Mouse (Mus musculus): Measurements from ENCODE around the gene Cyb5rl. TPM values are rescaled to one million over a fixed set of nuclear protein-coding genes. Genes with fewer than 3 reads are reported as not detected.
A peak's percentile ranks its signal among the peaks of the same experiment; 100 is the strongest.

The Cyb5rl gene
- polyA plus RNA-seq, 1 experiment from 2014 or later, result 4.5 TPM

GRCm38 (mm10) chr4:107039270-107039669 is 27.5 kb upstream of the Cyb5rl start:
- H3K4me1 ChIP-seq (replicated peaks), result peaks cover 13% of the 10 kb centered on the region; the same call in 1 of the 2 replicates
- H3K4me3 ChIP-seq, result no peak overlapping the region
- peak; percentile 54 for ATAC-seq (ENCODE audit: low read depth)
- WGBS, result 52% methylated on average over 8 of the region's 8 CpGs
- H3K9me3 ChIP-seq, result no peaks in the 10 kb centered on the region
- H3K9ac ChIP-seq, result no peak overlapping the region
- no peak overlapping the region for H3K4me2 ChIP-seq
- H3K27ac ChIP-seq (replicated peaks), result peak overlapping the region; percentile 52; the same call in 1 of the 2 replicates
- H3K27me3 ChIP-seq, result no peaks in the 10 kb centered on the region
- H3K36me3 ChIP-seq, result peaks cover 91% of the 10 kb centered on the region

DNA sequence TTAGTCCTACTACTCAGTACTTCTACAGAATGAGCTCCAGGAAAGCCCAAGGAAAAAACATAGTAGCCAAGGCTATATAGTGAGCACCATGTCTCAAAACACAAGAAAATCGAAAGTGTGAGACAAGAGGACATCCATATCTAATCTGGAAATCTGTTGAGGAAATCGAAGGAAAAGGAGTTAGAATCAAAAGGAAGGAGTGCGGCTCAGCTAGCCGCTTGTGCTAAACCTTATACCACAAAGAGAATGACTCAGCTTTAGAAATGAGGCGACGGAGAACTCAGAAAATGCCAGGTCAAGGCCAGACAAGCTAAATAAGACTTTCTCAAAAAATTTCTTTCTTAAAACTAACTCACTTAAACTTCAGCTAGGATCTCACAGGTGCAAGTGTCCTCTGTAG is 24.5 kb upstream of the Cyb5rl start:
- Histone ChIP-seq H3K4me2 (no peak overlapping the region), H3K4me3 (no peak overlapping the region), H3K36me3 (peaks cover 91% of the 10 kb centered on the region), H3K27me3 (no peaks in the 10 kb centered on the region), H3K9me3 (no peaks in the 10 kb centered on the region), H3K27ac (replicated peaks) (no peak overlapping the region), H3K4me1 (replicated peaks) (peaks cover 13% of the 10 kb centered on the region; the same call in 1 of the 2 replicates), H3K9ac (no peak overlapping the region)
- 96% methylated on average over 6 of the region's 6 CpGs for WGBS
- ATAC-seq (ENCODE audit: low read depth), result no peak

DNA sequence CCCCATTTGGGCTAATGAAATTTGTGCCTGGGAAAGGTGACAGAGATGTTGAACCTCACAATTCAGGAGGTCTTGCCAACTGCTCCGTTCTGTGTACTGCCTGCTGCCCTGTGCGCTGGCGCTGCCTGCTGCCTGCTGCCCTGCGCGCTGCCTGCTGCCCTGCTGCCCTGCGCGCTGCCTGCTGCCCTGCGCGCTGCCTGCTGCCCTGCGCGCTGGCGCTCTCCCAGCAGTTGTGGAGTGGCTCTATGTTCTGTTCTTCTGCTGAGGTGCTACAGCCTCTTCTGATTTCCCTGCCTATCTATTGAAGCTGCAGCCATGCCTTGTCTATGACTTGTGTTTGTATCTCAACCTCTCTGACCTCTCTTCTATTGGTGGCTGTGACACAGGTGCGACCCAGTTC is 21.6 kb upstream of the Cyb5rl start:
- Histone ChIP-seq H3K9me3 (no peaks in the 10 kb centered on the region), H3K4me2 (no peak overlapping the region), H3K27me3 (no peaks in the 10 kb centered on the region), H3K9ac (no peak overlapping the region), H3K4me3 (no peak overlapping the region), H3K4me1 (replicated peaks) (no peaks in the 10 kb centered on the region), H3K27ac (replicated peaks) (no peak overlapping the region), H3K36me3 (peaks cover 86% of the 10 kb centered on the region)
- WGBS, result 97% methylated on average over 13 of the region's 13 CpGs
- ATAC-seq (ENCODE audit: low read depth), result no peak

- no peaks in the 10 kb centered on the region for H3K9me3 ChIP-seq
- 91% methylated on average over 5 of the region's 5 CpGs for WGBS
- no peak overlapping the region for H3K27ac ChIP-seq (replicated peaks)
- no peak overlapping the region for H3K9ac ChIP-seq
- peaks cover 63% of the 10 kb centered on the region for H3K36me3 ChIP-seq
- no peak overlapping the region for H3K4me2 ChIP-seq
- H3K4me1 ChIP-seq (replicated peaks), result no peaks in the 10 kb centered on the region
- no peaks in the 10 kb centered on the region for H3K27me3 ChIP-seq
- H3K4me3 ChIP-seq, result no peak overlapping the region
- ATAC-seq (ENCODE audit: low read depth), result no peak
These were observed 19.0 kb upstream of the Cyb5rl start for GRCm38 (mm10) chr4:107047806-107048205.

DNA sequence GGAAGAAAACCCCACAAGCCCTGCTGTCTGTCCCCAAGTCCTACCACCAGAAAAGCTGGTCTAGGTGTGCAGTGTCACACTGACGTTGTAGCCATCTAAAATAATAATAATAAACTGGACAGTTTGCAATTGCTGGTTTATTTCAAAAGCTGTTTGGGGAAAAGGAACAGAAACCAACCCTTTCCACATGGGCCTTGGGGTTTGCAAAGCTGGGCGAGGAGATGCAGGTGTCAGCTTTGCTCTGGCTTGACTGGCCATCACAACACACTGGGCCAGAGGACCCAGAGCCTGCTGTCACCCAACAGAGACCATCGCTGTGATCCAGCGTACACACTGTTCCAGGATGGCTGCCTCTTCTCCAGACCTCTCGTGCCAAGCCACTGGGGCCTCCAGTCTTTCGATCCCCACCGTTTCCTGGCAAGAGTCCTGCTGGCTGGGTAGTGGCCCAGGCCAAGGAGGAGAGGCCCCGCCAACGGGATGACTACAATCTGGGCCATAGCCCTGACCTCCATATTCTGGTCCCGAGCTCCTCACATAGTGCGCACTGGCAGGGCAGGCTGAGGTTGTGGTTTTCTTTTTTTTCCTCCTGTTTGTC is 18.1 kb upstream of the Cyb5rl start:
- Histone ChIP-seq H3K27me3 (no peaks in the 10 kb centered on the region), H3K4me2 (no peak overlapping the region), H3K4me3 (no peak overlapping the region), H3K36me3 (peaks cover 56% of the 10 kb centered on the region), H3K9me3 (no peaks in the 10 kb centered on the region), H3K9ac (no peak overlapping the region), H3K27ac (replicated peaks) (no peak overlapping the region), H3K4me1 (replicated peaks) (no peaks in the 10 kb centered on the region)
- WGBS, result 89% methylated on average over 11 of the region's 11 CpGs
- ATAC-seq (ENCODE audit: low read depth), result no peak

GRCm38 (mm10) chr4:107051889-107052288 is 14.9 kb upstream of the Cyb5rl start:
- Histone ChIP-seq H3K27ac (replicated peaks) (no peak overlapping the region), H3K4me2 (no peak overlapping the region), H3K36me3 (peaks cover 38% of the 10 kb centered on the region), H3K4me1 (replicated peaks) (no peaks in the 10 kb centered on the region), H3K4me3 (no peak overlapping the region), H3K27me3 (no peaks in the 10 kb centered on the region), H3K9me3 (no peaks in the 10 kb centered on the region), H3K9ac (no peak overlapping the region)
- 34% methylated on average over 4 of the region's 4 CpGs for WGBS
- ATAC-seq (ENCODE audit: low read depth), result no peak

DNA sequence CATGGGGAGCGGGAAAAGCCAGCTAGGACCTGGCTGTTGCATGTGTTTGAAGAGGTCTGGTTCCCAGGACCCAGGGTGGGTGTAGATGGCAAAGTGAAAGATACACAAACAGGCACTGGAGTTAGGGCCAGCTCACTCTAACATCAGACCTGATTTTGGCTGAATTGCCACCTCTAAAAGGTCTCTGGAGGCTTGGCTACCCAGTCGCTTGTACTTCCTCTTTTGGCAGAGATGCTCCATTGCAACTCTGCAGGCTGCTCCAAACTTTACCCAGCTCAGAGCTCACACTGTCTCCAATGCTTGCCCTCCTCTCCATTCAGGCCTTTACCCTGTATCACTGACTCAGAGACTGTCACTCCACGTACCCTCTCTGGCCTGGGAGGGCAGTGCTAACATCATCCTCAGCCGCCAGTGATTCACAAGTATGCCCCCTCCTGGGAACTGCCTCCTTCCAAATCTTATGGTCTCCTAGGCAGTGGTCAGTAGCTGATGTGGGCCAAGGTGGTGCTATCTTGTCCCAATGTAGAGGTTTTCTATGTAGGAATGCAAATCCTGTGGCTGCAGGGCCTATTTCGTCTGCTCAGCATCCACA is 13.7 kb upstream of the Cyb5rl start:
- Histone ChIP-seq H3K27me3 (no peaks in the 10 kb centered on the region), H3K27ac (replicated peaks) (no peak overlapping the region; the same call in 1 of the 2 replicates), H3K4me3 (no peak overlapping the region), H3K4me2 (no peak overlapping the region), H3K36me3 (peaks cover 38% of the 10 kb centered on the region), H3K9me3 (no peaks in the 10 kb centered on the region), H3K9ac (no peak overlapping the region), H3K4me1 (replicated peaks) (no peaks in the 10 kb centered on the region)
- no peak for ATAC-seq (ENCODE audit: low read depth)
- 53% methylated on average over 5 of the region's 5 CpGs for WGBS

DNA sequence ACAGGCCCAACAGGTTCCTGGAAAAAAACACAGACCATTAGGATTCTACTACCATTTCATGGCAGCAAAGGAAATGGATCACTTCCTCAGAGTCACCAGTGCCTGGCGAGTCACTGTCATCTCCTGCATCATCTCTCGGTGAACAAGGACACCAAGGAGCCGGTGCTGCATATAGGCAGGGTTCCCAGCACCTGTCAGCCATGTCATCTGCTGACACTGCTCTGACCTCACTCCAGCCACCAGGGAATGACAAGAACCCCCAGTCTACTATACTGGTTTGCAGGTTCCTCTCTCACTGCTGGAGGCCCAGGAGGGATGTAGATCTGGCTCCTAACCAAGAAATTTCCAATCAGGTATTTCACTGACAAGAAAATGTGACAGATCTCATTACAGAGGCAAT is 10.7 kb upstream of the Cyb5rl start:
- H3K4me1 ChIP-seq (replicated peaks), result no peaks in the 10 kb centered on the region
- H3K27ac ChIP-seq (replicated peaks), result no peak overlapping the region
- no peak overlapping the region for H3K4me3 ChIP-seq
- WGBS, result 72% methylated on average over 3 of the region's 3 CpGs
- H3K36me3 ChIP-seq, result peaks cover 54% of the 10 kb centered on the region
- no peaks in the 10 kb centered on the region for H3K9me3 ChIP-seq
- no peak overlapping the region for H3K9ac ChIP-seq
- H3K4me2 ChIP-seq, result no peak overlapping the region
- ATAC-seq (ENCODE audit: low read depth), result no peak
- no peaks in the 10 kb centered on the region for H3K27me3 ChIP-seq

DNA sequence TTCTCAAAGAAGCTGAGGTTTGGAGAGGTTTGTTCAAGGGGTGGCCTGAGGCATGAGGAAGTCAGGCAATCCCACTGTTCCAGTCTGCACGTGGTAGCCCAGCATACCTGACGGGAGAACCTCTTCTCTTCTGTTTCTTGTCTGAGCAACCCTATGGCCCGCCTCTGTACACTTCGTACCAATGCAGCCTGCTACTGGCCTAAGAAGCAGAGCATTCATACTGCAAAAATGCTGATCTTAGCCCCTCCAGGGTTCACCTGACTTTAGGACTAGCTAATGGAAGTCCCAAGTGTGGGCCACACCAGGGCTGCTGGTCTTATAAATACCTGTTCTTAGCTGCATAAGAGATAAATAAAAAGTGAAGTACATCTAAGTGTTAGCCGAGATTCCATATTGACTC is 8.4 kb upstream of the Cyb5rl start:
- no peak for ATAC-seq (ENCODE audit: low read depth)
- WGBS, result 87% methylated on average over 5 of the region's 5 CpGs
- peaks cover 77% of the 10 kb centered on the region for H3K36me3 ChIP-seq

GRCm38 (mm10) chr4:107058781-107059180 is 8.0 kb upstream of the Cyb5rl start:
- no peak overlapping the region for H3K4me2 ChIP-seq
- no peak overlapping the region for H3K4me3 ChIP-seq
- WGBS, result 87% methylated on average over 6 of the region's 6 CpGs
- H3K27ac ChIP-seq (replicated peaks), result no peak overlapping the region
- peaks cover 81% of the 10 kb centered on the region for H3K36me3 ChIP-seq
- no peaks in the 10 kb centered on the region for H3K27me3 ChIP-seq
- no peaks in the 10 kb centered on the region for H3K9me3 ChIP-seq
- H3K9ac ChIP-seq, result no peak overlapping the region
- no peaks in the 10 kb centered on the region for H3K4me1 ChIP-seq (replicated peaks)
- ATAC-seq (ENCODE audit: low read depth), result no peak

More for the DNA sequence above, 8.4 kb upstream of the Cyb5rl start:
- Histone ChIP-seq H3K4me3 (no peak overlapping the region), H3K9ac (no peak overlapping the region), H3K4me2 (no peak overlapping the region), H3K4me1 (replicated peaks) (no peaks in the 10 kb centered on the region), H3K9me3 (no peaks in the 10 kb centered on the region), H3K27me3 (no peaks in the 10 kb centered on the region), H3K27ac (replicated peaks) (no peak overlapping the region)

- Histone ChIP-seq H3K9ac (no peak overlapping the region), H3K9me3 (no peaks in the 10 kb centered on the region), H3K4me1 (replicated peaks) (peaks cover 10% of the 10 kb centered on the region), H3K36me3 (peaks cover 81% of the 10 kb centered on the region), H3K27ac (replicated peaks) (no peak overlapping the region), H3K4me2 (no peak overlapping the region), H3K4me3 (no peak overlapping the region), H3K27me3 (no peaks in the 10 kb centered on the region)
- WGBS, result 91% methylated on average over 4 of the region's 4 CpGs
- no peak for ATAC-seq (ENCODE audit: low read depth)
These were observed 5.2 kb upstream of the Cyb5rl start for GRCm38 (mm10) chr4:107061560-107061959.

DNA sequence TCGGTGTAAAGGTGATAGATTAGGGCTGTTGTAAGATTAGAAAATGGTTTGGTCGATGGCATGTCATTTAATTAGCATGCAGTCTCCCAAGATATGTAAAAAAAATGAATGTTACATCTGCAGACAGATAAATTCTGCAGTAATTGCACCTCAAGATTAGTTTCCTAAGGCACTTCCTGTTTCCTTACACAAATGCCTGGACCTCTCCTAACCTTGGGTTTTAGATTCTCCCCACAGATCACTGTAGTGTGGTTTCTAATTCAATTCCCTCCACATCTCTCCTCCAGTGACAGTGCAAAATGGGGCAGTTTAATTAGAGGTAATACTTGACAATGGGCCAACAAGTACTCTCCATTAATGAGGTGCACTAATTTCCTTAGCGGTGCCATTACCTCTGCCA is 3.6 kb upstream of the Cyb5rl start:
- Histone ChIP-seq H3K27me3 (no peaks in the 10 kb centered on the region), H3K4me1 (replicated peaks) (peaks cover 20% of the 10 kb centered on the region), H3K9me3 (no peaks in the 10 kb centered on the region), H3K36me3 (peaks cover 65% of the 10 kb centered on the region), H3K4me2 (no peak overlapping the region), H3K4me3 (no peak overlapping the region), H3K9ac (no peak overlapping the region), H3K27ac (replicated peaks) (no peak overlapping the region)
- no peak for ATAC-seq (ENCODE audit: low read depth)
- 87% methylated on average over 3 of the region's 3 CpGs for WGBS
